12 mouse cellular contexts compared by ENCODE assay signal in genomic region chr13:47214895-47215294, GRCm38 (mm10).
A peak's percentile ranks its signal among the peaks of the same experiment; 100 is the strongest.
DNase-seq lines count a peak whose midpoint lies in the region; ATAC-seq lines count a peak whose summit lies in the region.
"Had no signal": no experiment of that assay in that cellular context is flagged by ENCODE, and none has a peak within 500 bp of the region (broad histone marks: within the 10 kb centered on the region; RNA-seq: fewer than 3 reads in every experiment).

No protein-coding gene starts in this region.

- 56% methylated on average over 5 of the region's 5 CpGs for WGBS in kidney, embryonic 14.5 days
- 47% methylated on average over 5 of the region's 5 CpGs for WGBS in heart, embryonic 16.5 days

- no peaks in the 10 kb centered on the region for H3K36me3 ChIP-seq in kidney, embryonic 14.5 days (ENCODE audit: control insufficient read depth, insufficient read depth, low read length)
- H3K36me3 ChIP-seq in heart, embryonic 16.5 days (ENCODE audit: control insufficient read depth, insufficient read depth) = no peaks in the 10 kb centered on the region
- H3K36me3 ChIP-seq: embryonic facial prominence, embryonic 15.5 days had no signal

- no peak overlapping the region for H3K27ac ChIP-seq in kidney, embryonic 14.5 days (ENCODE audit: low read depth, low read length)
- H3K27ac ChIP-seq in heart, embryonic 16.5 days (ENCODE audit: low read length) = no peak overlapping the region
- H3K27ac ChIP-seq: embryonic facial prominence, embryonic 15.5 days had no signal

- no peaks in the 10 kb centered on the region for H3K4me1 ChIP-seq in kidney, embryonic 14.5 days (ENCODE audit: control insufficient read depth, insufficient read depth, low read length)
- peaks cover 7% of the 10 kb centered on the region for H3K4me1 ChIP-seq in heart, embryonic 16.5 days (ENCODE audit: control insufficient read depth, insufficient read depth, low read length)

- H3K27me3 ChIP-seq in kidney, embryonic 14.5 days (ENCODE audit: control insufficient read depth, insufficient read depth, low read length) = no peaks in the 10 kb centered on the region
- no peaks in the 10 kb centered on the region for H3K27me3 ChIP-seq in heart, embryonic 16.5 days (ENCODE audit: control insufficient read depth, insufficient read depth, low read length)
- H3K27me3 ChIP-seq: embryonic facial prominence, embryonic 15.5 days; megakaryocyte, embryonic 14.5 days had no signal

- H3K4me2 ChIP-seq in kidney, embryonic 14.5 days (replicated peaks; ENCODE audit: low read depth, low read length) = no peak overlapping the region
- no peak overlapping the region for H3K4me2 ChIP-seq in heart, embryonic 16.5 days (ENCODE audit: low read depth, low read length)
- H3K4me2 ChIP-seq: embryonic facial prominence, embryonic 15.5 days had no signal

- H3K4me3 ChIP-seq in kidney, embryonic 14.5 days (ENCODE audit: low read length) = no peak overlapping the region
- H3K4me3 ChIP-seq in heart, embryonic 16.5 days (ENCODE audit: low read length) = no peak overlapping the region
- H3K4me3 ChIP-seq: embryonic facial prominence, embryonic 15.5 days; megakaryocyte, embryonic 14.5 days had no signal

- no peak overlapping the region for H3K9ac ChIP-seq in kidney, embryonic 14.5 days (ENCODE audit: low read depth, low read length)
- H3K9ac ChIP-seq in heart, embryonic 16.5 days (ENCODE audit: low read length) = no peak overlapping the region
- H3K9ac ChIP-seq: embryonic facial prominence, embryonic 15.5 days had no signal

- DNase-seq in kidney, postnatal 10 days = peak; percentile 69
- DNase-seq in ovary, postnatal 36 days (ENCODE audit: low spot score) = peak; percentile 46
- DNase-seq in ovary, adult 18-20 months (ENCODE audit: low spot score) = no peak
- peak; percentile 45 to 54 for DNase-seq in lung, postnatal 4 days
- DNase-seq in frontal cortex, postnatal 14 days (ENCODE audit: low spot score in 2 of 2) = no peak
- DNase-seq in frontal cortex, postnatal 25 days (ENCODE audit: low spot score in 2 of 2) = no peak
- DNase-seq: cerebellum, postnatal 36 days had no signal

- no peaks in the 10 kb centered on the region for H3K9me3 ChIP-seq in kidney, embryonic 14.5 days (ENCODE audit: control insufficient read depth, low read length)
- no peaks in the 10 kb centered on the region for H3K9me3 ChIP-seq in heart, embryonic 16.5 days (replicated peaks; ENCODE audit: control insufficient read depth, low read length)
- H3K9me3 ChIP-seq: embryonic facial prominence, embryonic 15.5 days had no signal

- ATAC-seq in kidney, embryonic 14.5 days (ENCODE audit: low FRiP score, low TSS enrichment) = no peak
- ATAC-seq in heart, embryonic 16.5 days (replicated peaks; ENCODE audit: extremely low read depth, insufficient read depth, low FRiP score) = 0 out of 2 replicates have a peak, but pooled peaks have one; percentile 32
- ATAC-seq: forebrain, embryonic 16.5 days had no signal

Comparison
In these comparisons a context has a peak if more than half of its experiments do, and no peak if none do; other contexts are left out.
1. DNase-seq: peak in kidney, postnatal 10 days (single experiment), ovary, postnatal 36 days (single experiment) and lung, postnatal 4 days (2 of 2); none in ovary, adult 18-20 months (single experiment), frontal cortex, postnatal 14 days (0 of 2) and frontal cortex, postnatal 25 days (0 of 2).